Mouse (Mus musculus) testis, adult 2 months (tissue): ENCODE measurements at regions not wholly inside any gene's neighbourhood (a gene's known extent, or its start where the extent isn't known, plus 50 kb on each side); places are given as distances from the start of the nearest gene placed in this dataset.

ENCODE experiments used
- CTCF ChIP-seq: fragments of 200-500 bp; IDR thresholded peaks from 2 replicates; pipeline ENCODE4 v1.5.1; 2012; ENCODE audit warnings: low read depth, mild to moderate bottlenecking, inconsistent platforms, low read length, moderate library complexity; ENCODE audit not compliant: control insufficient read depth, insufficient read depth, insufficient replicate concordance
- POLR2A ChIP-seq: fragments of 200-500 bp; IDR thresholded peaks from 2 replicates; pipeline ENCODE4 v1.6.1; 2012; ENCODE audit warnings: low read depth, mild to moderate bottlenecking, inconsistent platforms, low read length, moderate library complexity; ENCODE audit not compliant: control insufficient read depth

DNA sequence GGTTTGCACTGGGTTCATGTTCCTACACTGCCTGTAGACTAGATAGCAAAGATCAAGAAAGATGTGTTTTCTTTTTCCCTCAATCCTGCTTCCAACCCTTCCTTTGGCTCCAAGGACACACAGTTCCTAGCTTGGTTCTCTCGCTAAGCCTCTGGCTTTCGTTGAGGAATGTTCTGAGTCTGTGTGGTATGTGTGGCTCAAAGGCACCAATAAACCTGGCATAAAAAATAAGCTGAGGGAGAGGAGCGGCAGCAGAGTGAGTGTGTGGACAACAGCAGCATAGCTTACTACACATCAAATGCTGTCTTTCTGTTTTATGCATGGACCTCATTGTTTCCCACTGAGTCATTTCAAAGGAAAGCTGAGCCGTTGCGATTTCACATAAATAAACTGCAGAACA lies 112.2 kb upstream of the Qrfpr start:
- TF ChIP-seq CTCF: no peak
- TF ChIP-seq POLR2A: no peak
